Mouse (Mus musculus) forebrain, embryonic 15.5 days (tissue): Measurements from ENCODE around the gene Isg20. TPM values are rescaled to one million over a fixed set of nuclear protein-coding genes. Genes with fewer than 3 reads are reported as not detected.

ENCODE experiments used
- microRNA-seq: library from miRNA; unstranded; fragments of <30 nt; microRNA quantifications from one replicate; pipeline ENCODE4, GENCODE M21; 2016
- polyA plus RNA-seq: library from polyadenylated mRNA; unstranded; fragments of >200 nt; fragmentation: Nextera tagmentation; extraction: Ambion mirVana; gene quantifications from 2 replicates; pipeline ENCODE4 v1.2.1, GENCODE M21; 2015

The Isg20 gene
- polyA plus RNA-seq, 1 experiment from 2014 or later: 1.7 TPM

Small RNA genes within 50 kb of the gene (microRNA-seq; reads per million reads assigned to microRNA genes)
- 271 reads per million, percentile 67 among the genes with 10 or more reads in this experiment for gene Mir7-2

Other genes with a start within 250 kb of the Isg20 start
- 31.3 and 33.9 TPM in 2 replicates for gene Ntrk3, start 175.4 kb upstream of the Isg20 start, polyA plus RNA-seq
- 68.8 and 72.9 TPM in 2 replicates for gene Mrps11, start 130.3 kb upstream of the Isg20 start, polyA plus RNA-seq
- gene Mrpl46, start 129.9 kb upstream of the Isg20 start, polyA plus RNA-seq: 53.5 and 55.0 TPM in 2 replicates
- gene Det1, start 66.2 kb upstream of the Isg20 start, polyA plus RNA-seq: 18.1 and 18.5 TPM in 2 replicates
- 55.5 and 57.1 TPM in 2 replicates for gene Aen, start 17.6 kb upstream of the Isg20 start, polyA plus RNA-seq
- gene Acan, start 140.1 kb downstream of the Isg20 start, polyA plus RNA-seq: 0.06 and 0.08 TPM in 2 replicates
- 2.5 and 3.0 TPM in 2 replicates for gene Hapln3, start 217.6 kb downstream of the Isg20 start, polyA plus RNA-seq
- gene Mfge8, start 235.6 kb downstream of the Isg20 start, polyA plus RNA-seq: 166 and 192 TPM in 2 replicates